Mouse (Mus musculus) cerebellum, adult 2 months (tissue): ENCODE data around the gene Spp1.

Experiments
- CTCF ChIP-seq: fragments of 200-500 bp; IDR thresholded peaks from 2 replicates; pipeline ENCODE4 v1.5.1; 2011; ENCODE audit warnings: low read depth, mild to moderate bottlenecking, control low read depth, low read length, moderate library complexity, borderline replicate concordance; ENCODE audit not compliant: insufficient read depth
- POLR2A ChIP-seq: fragments of 200-500 bp; IDR thresholded peaks from 2 replicates; pipeline ENCODE4 v1.6.1; 2011; ENCODE audit warnings: low read length, control low read depth, borderline replicate concordance; ENCODE audit not compliant: insufficient read depth

- TF ChIP-seq POLR2A (no peak), CTCF (no peak)
Measured at GRCm38 (mm10) chr5:104399970-104400369, 34.9 kb upstream of the Spp1 start.
